Mouse (Mus musculus): Measurements from ENCODE around the gene Prkaa2. TPM values are rescaled to one million over a fixed set of nuclear protein-coding genes. Genes with fewer than 3 reads are reported as not detected.
"Not testable (repeated sequence)": the region's sequence is repeated elsewhere in the genome, so short reads cannot be mapped to it uniquely, and the experiment has no call there.

Prkaa2 gene
- total RNA-seq, 1 experiment from 2014 or later = 13.2 TPM

DNA sequence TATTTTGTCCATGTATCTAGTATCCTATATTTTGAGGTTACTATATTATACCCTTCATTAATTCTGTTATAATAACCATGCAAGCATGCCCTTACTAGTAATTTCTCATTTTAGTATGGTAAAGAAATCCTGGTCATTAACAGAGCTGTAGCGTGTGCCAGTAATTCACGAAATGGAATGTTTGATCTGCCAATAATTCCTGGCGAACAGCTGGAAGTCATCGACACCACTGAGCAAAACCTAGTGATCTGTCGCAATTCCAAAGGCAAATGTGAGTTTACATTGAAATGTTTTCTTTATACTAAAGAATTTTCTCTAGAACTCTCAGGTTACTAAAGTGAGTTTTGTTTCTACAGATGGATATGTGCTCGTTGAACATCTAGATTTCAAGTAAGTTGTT, 94.2 kb downstream of the Prkaa2 start:
- DNase-seq = no peak

DNA sequence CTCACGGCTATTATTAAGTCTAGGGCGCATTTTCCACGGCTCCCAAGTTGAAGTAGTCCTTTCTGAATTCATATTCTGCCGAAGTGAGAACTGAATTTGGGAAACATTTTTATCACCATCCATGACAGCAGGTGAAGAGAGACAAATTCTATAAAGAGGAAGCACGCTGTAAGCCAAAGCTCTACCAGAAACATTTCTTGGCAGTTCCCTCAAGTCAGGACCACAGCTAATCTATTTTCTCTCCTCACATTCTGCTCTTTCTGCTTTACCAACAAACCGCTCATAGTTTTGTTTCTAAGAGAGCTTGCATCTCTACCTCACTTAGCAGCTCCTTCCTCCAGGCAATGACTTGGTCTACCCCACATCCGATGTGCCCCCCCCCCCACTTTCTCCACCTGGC, 96.0 kb downstream of the Prkaa2 start:
- no peak for DNase-seq

GRCm38 (mm10) chr4:105007360-105008018, 102.2 kb downstream of the Prkaa2 start:
- no peak for DNase-seq

GRCm38 (mm10) chr4:105004649-105005048, 105.0 kb downstream of the Prkaa2 start:
- DNase-seq = not testable (repeated sequence)

GRCm38 (mm10) chr4:105004135-105004534, 105.6 kb downstream of the Prkaa2 start:
- DNase-seq = no peak

DNA sequence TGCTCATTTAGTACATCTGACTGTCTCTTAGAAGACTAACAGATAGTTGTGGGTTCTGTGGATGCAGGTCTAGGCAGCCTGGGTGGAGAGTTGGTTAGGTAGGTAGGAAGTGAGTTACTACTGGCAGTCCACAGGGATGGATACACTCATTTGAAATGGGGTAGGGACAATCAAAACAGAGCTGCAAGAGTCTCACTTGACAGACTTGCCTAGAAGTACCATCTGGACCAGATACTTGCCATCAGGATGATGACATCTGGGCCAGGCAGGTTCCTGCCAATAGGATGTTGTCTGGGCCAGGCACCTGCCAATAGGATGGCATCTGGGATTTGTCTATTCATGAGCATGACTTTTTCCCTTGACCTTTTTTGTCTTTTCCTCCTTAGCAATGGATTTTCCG, 108.0 kb downstream of the Prkaa2 start:
- no peak for DNase-seq

- no peak for DNase-seq
Measured at GRCm38 (mm10) chr4:104999702-105000101, 110.0 kb downstream of the Prkaa2 start.

DNA sequence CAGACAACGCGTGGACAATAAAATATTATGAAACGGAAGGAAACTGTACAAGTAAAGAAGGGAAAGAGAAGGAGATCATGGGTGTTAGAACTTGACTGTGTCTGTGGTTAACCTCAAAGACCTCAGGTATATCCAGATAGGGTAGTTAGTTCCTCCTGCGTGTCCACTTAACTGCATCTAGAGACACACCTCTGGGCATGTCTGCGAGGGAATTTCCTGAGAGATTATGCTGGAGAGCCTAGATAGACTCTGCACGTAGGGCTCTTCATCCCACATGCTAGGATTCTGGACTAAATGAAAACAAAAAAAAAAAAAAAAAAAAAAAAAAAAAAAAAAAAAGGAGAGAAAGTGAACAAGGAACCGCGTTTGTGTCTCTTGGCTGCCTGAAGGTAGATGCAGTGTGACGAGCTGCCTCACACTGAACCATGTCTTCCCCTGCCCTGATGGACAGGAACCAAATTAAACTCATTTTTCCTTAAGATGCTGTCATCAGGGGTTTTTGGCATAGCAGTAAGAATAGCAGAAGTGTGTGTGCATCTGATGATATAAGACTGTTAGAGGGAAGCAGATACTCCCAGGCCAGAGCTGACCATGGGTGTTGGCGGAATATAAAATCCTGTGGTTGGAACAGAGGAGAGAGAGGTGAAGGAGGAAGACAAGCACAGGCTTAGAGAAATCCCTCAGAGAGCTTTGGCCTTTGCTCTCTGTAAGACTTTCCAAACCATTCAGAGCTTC, 116.4 kb downstream of the Prkaa2 start:
- DNase-seq = no peak

- no peak for DNase-seq
Measured at GRCm38 (mm10) chr4:104992271-104992670, 117.4 kb downstream of the Prkaa2 start.

DNA sequence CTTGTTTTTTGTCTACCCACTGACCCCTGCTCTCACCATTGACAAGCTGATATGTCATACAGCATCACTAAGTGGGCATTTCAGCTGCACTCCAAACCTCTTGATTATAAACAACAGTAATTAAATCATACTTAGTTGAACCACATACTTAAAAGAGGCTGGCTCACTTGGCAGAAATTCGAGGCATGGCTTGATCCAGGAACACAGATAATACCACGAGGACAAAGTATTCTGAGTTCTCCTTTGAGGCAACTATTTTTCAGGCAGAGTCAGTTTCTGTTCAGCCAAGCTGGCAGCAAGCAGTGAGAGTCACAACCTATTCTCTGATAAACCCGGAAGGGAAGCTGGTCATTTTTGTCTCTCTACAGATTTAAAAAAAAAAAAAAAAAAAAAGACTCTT, 119.0 kb downstream of the Prkaa2 start:
- no peak for DNase-seq

GRCm38 (mm10) chr4:104990016-104990415, 119.7 kb downstream of the Prkaa2 start:
- no peak for DNase-seq

DNA sequence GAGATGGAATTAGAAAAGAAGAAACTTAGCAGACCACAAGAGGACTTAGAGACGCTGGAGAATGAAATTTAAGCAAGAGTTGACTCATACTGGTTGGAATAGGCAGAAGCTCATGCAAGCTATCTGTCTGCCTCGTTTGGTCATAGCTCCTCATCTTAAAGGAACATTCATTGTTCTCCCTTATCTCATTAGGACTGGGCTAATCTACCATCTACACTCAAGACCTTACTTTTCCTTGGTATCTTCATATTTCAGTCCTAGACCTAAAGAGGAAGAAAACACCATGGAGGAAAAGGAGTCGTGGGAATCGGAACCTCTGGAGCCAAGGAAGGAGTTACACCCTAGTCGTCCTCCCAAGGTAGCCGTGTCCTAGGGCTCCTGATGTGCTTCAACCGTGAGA, 121.0 kb downstream of the Prkaa2 start:
- no peak for DNase-seq

DNA sequence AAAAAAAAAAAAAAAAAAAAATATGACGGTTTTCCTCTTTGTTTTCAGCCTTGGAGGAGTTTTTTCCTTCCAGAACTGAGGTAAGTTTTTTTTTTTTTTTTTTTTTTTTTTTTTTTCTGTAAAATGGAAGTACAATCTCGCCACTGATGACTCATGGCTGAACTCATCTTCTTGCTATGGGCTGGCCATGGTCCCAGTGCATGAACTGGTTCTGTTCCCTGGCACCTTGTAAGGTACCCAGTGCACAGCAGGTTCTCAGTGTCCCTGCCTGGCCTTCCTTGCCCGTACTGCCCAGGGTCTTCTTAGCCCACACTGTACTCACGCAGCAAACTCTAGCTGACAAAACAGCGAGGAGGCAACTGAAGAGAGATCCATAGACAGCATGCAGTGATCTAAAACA, 121.6 kb downstream of the Prkaa2 start:
- peak; percentile 53 for DNase-seq

DNA sequence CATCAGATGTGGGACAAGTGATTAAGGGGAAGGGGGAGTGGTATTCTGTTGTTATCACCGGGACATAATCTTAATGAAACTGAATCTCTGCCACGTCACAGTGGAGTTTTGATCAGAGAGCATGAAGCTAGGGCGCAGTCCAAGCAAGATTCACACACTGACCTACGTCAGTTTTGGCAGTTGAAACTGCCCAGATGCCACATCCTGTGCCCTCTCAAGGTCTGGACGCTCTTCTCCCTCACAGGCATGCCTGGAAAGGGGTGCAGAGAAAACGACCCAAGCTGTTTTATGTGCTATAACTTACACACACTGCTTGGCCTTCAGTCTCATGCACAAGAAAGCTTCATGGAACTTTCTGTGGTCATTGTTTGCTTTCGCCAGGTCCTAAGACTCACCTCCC, 122.1 kb downstream of the Prkaa2 start:
- no peak for DNase-seq

- no peak for DNase-seq
Measured at GRCm38 (mm10) chr4:104985960-104986632, 123.6 kb downstream of the Prkaa2 start.

Other genes with a start within 250 kb of the Prkaa2 start
- gene C8a, start 233.5 kb downstream of the Prkaa2 start, total RNA-seq (2021) = 0.24 and 2.3 TPM in 2 replicates
- gene Fyb2, start 196.4 kb downstream of the Prkaa2 start, total RNA-seq (2021) = 0.67 and 0.94 TPM in 2 replicates
- 340 and 406 TPM in 2 replicates for gene Plpp3, start 47.5 kb upstream of the Prkaa2 start, total RNA-seq (2021)